In genomic region chr2:51049101-51049833, GRCm38 (mm10) we compare ENCODE assay signal across 28 mouse cellular contexts.
DNase-seq lines count a peak whose midpoint lies in the region; ATAC-seq and TF ChIP-seq lines count a peak whose summit lies in the region.
"Had no signal": no experiment of that assay in that cellular context is flagged by ENCODE, and none has a peak within 500 bp of the region (broad histone marks: within the 10 kb centered on the region; RNA-seq: fewer than 3 reads in every experiment).

No protein-coding gene starts in this region.

- no peak for TF ChIP-seq CTCF in brain, embryonic 14.5 days (IDR thresholded peaks at IDR 0.05; ENCODE audit: borderline replicate concordance, extremely low read depth, insufficient read depth, insufficient read length)

- H3K36me3 ChIP-seq in forebrain, embryonic 14.5 days (ENCODE audit: control insufficient read depth, insufficient read depth, low read length): no peaks in the 10 kb centered on the region
- H3K36me3 ChIP-seq in forebrain, embryonic 10.5 days (replicated peaks): no peaks in the 10 kb centered on the region
- H3K36me3 ChIP-seq: embryonic facial prominence, embryonic 15.5 days; hindbrain, embryonic 13.5 days; kidney, embryonic 15.5 days; midbrain, embryonic 15.5 days; neural tube, embryonic 12.5 days; stomach, embryonic 15.5 days had no signal

- no peak overlapping the region for H3K4me2 ChIP-seq in forebrain, embryonic 14.5 days (ENCODE audit: low read length)
- H3K4me2 ChIP-seq: embryonic facial prominence, embryonic 15.5 days; heart, embryonic 11.5 days; hindbrain, embryonic 13.5 days; kidney, embryonic 15.5 days; midbrain, embryonic 15.5 days; neural tube, embryonic 12.5 days; stomach, embryonic 15.5 days had no signal

- whole genome bisulfite sequencing in forebrain, embryonic 14.5 days: 49% methylated on average over 8 of the region's 8 CpGs
- 59% methylated on average over 8 of the region's 8 CpGs for WGBS in forebrain, embryonic 10.5 days

- H3K4me1 ChIP-seq in forebrain, embryonic 14.5 days (ENCODE audit: control insufficient read depth, insufficient read depth, low read length): peaks cover 4% of the 10 kb centered on the region; the same call in 1 of the 2 replicates
- peaks cover 27% of the 10 kb centered on the region for H3K4me1 ChIP-seq in forebrain, embryonic 10.5 days
- H3K4me1 ChIP-seq: embryonic facial prominence, embryonic 15.5 days; hindbrain, embryonic 13.5 days; kidney, embryonic 15.5 days; midbrain, embryonic 15.5 days; stomach, embryonic 15.5 days had no signal

- no peak overlapping the region for H3K4me3 ChIP-seq in forebrain, embryonic 14.5 days (ENCODE audit: low read depth, low read length)
- H3K4me3 ChIP-seq in forebrain, embryonic 10.5 days: no peak overlapping the region
- H3K4me3 ChIP-seq: embryonic facial prominence, embryonic 15.5 days; hindbrain, embryonic 13.5 days; kidney, embryonic 15.5 days; midbrain, embryonic 15.5 days; neural tube, embryonic 12.5 days; stomach, embryonic 15.5 days had no signal

- H3K27ac ChIP-seq in forebrain, embryonic 14.5 days (ENCODE audit: low read depth, low read length): no peak overlapping the region
- no peak overlapping the region for H3K27ac ChIP-seq in forebrain, embryonic 10.5 days
- H3K27ac ChIP-seq: embryonic facial prominence, embryonic 15.5 days; hindbrain, embryonic 13.5 days; kidney, embryonic 15.5 days; liver, embryonic 14.5 days; midbrain, embryonic 15.5 days; neural tube, embryonic 12.5 days; stomach, embryonic 15.5 days had no signal

- H3K9ac ChIP-seq in forebrain, embryonic 14.5 days (ENCODE audit: low read length): no peak overlapping the region
- H3K9ac ChIP-seq: embryonic facial prominence, embryonic 15.5 days; hindbrain, embryonic 13.5 days; kidney, embryonic 15.5 days; liver, embryonic 14.5 days; midbrain, embryonic 15.5 days; neural tube, embryonic 12.5 days; stomach, embryonic 15.5 days had no signal

- peak; percentile 44 for DNase-seq in forebrain, embryonic 14.5 days (ENCODE audit: low spot score)
- no peak for DNase-seq in forebrain, embryonic 10.5 days (ENCODE audit: extremely low spot score, low spot score)
- peak; percentile 63 for DNase-seq in ES-CJ7 (ENCODE audit: low read depth, low spot score)
- peak; percentile 61 for DNase-seq in brain, embryonic 14.5 days (ENCODE audit: low read depth)
- peak; percentile 4 for DNase-seq in telencephalon, adult 2 months (ENCODE audit: low read depth, low spot score)
- DNase-seq in lung, postnatal 10 days: no peak
- no peak for DNase-seq in natural killer cell, adult 2 months (ENCODE audit: low spot score in 2 of 2)
- DNase-seq: adrenal gland, postnatal 14 days; cerebellum, adult 2 months; cerebellum, postnatal 14 days; gastrocnemius, postnatal 14 days; heart, adult 18-20 months; heart, postnatal 4 days; kidney, adult 18-20 months; kidney, postnatal 25 days; liver; lung, adult 2 months; lung, postnatal 14 days; right cerebral cortex, postnatal 14 days; thymus, postnatal 14 days had no signal

- TF ChIP-seq POLR2A in brain, embryonic 14.5 days (IDR thresholded peaks at IDR 0.05; ENCODE audit: borderline replicate concordance, extremely low read depth, insufficient read depth, insufficient read length, poor library complexity, severe bottlenecking): no peak

- no peak for ATAC-seq in forebrain, embryonic 14.5 days
- ATAC-seq: midbrain, embryonic 15.5 days had no signal

- no peaks in the 10 kb centered on the region for H3K27me3 ChIP-seq in forebrain, embryonic 14.5 days (replicated peaks; ENCODE audit: control insufficient read depth, insufficient read depth, low read length)
- no peaks in the 10 kb centered on the region for H3K27me3 ChIP-seq in forebrain, embryonic 10.5 days (ENCODE audit: poor library complexity, severe bottlenecking)
- H3K27me3 ChIP-seq: embryonic facial prominence, embryonic 15.5 days; hindbrain, embryonic 13.5 days; kidney, embryonic 15.5 days; midbrain, embryonic 15.5 days; neural tube, embryonic 12.5 days; stomach, embryonic 15.5 days had no signal

- no peaks in the 10 kb centered on the region for H3K9me3 ChIP-seq in forebrain, embryonic 14.5 days (replicated peaks; ENCODE audit: control insufficient read depth, low read length)
- H3K9me3 ChIP-seq in forebrain, embryonic 10.5 days: no peaks in the 10 kb centered on the region
- H3K9me3 ChIP-seq: embryonic facial prominence, embryonic 15.5 days; hindbrain, embryonic 13.5 days; kidney, embryonic 15.5 days; midbrain, embryonic 15.5 days; neural tube, embryonic 12.5 days; stomach, embryonic 15.5 days had no signal

Comparison
In these comparisons a context has a peak if more than half of its experiments do, and no peak if none do; other contexts are left out.
1. DNase-seq: peak in forebrain, embryonic 14.5 days (single experiment), ES-CJ7 (single experiment), brain, embryonic 14.5 days (single experiment) and telencephalon, adult 2 months (single experiment); none in forebrain, embryonic 10.5 days (single experiment), lung, postnatal 10 days (single experiment) and natural killer cell, adult 2 months (0 of 2).